Mouse (Mus musculus) megakaryocyte-erythroid progenitor cell, adult 5-6 weeks (primary cell): ENCODE data around the gene Nfx1. TPM values are rescaled to one million over a fixed set of nuclear protein-coding genes. Genes with fewer than 3 reads are reported as not detected.

Experiments used
- ATAC-seq: replicated peaks from 2 replicates; pipeline ENCODE4 v1.8.0; 2016; ENCODE audit warnings: mild to moderate bottlenecking, inconsistent platforms; ENCODE audit not compliant: severe bottlenecking, poor library complexity, low FRiP score, low TSS enrichment
- total RNA-seq, 2 experiments: library from RNA; stranded (forward) in 1 of 2; stranded (reverse) in 1 of 2; fragments of 200-1000, 215-1000 nt in 1 of 2; fragments of >200 nt in 1 of 2; fragmentation: Nextera tagmentation in 1 of 2; gene quantifications; 2 replicates each; pipeline ENCODE4 v1.2.3; 2014 to 2017

Nfx1 gene
- total RNA-seq, 2 experiments from 2014 or later, result 74.3 to 75.8 TPM

DNA sequence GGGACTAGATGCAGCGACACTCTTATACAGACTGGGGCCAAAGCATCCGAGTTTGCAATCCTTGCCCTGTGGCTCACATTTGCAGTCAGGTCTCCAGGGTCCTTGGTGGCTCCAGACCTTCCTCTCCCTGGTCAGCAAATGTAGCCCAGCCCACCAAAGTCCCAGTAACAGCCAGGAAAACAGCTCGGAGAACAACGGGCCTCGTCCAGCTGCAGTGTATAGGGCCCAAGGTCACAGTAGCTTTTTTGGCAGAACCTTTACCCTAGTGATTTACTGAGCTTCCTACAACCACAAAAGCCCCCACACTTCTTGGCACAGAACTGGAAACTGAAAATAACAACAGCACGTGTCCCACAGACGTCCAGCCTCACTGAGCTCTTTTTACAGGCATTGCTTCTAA is 70.3 kb downstream of the Nfx1 start:
- 0 out of 2 replicates have a peak, but pooled peaks have one; percentile 16 for ATAC-seq

DNA sequence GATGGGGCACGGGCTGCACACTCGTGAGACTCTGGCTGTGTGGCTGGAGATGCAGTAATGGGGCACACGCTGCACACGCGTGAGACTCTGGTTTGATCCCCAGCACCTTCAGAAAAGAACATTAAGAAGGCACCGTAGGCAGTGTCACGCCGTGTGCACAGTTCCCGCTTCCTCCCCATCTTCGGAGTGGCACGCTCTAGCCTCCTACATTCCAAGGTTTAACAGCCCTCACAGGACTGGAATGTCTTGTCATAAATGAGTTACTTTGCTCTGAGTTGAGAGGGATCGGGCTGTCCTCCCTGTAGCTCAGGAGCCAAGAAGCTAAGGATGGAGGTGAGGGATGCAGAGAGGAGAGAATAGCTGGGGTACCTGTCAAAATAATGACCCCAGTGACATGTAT is 72.2 kb downstream of the Nfx1 start:
- no peak for ATAC-seq

DNA sequence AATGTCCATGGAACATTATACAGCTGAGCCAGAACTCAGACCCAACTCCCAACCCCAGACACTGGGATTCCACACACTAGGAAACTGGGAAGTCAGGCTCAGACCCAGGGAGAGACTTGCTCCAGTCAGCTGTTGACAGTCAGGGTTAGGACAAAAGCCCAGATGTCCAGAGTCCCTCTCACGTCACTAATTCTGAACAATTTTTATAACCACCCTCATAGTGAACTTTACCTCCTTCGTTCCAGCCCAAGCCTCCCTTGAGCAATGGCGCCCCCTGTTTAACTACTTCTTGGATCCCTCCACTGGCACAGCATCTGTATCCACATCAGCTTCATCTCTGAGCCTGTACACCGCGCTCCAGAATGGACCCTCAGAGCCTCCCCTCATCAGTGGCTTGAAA is 73.3 kb downstream of the Nfx1 start:
- ATAC-seq, result no peak

DNA sequence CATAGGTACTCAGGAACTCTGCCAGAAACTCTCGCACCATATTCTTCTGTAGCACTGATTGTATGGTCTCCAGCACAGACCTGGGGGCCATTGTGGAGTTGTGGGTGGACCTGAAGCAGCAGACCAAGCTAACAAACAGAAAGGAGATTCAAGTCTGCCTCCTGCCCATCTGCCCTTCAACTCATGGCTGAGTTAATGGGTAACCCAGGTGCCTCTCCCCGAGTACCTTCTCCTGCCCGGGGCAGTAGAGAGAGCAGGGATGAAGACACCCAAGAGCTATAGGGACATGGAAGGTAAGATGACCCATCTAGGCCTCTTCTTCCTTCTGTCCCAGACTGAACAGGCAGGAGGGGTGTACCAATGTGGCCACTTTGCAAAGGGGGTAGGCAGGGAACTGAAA is 74.6 kb downstream of the Nfx1 start:
- ATAC-seq, result no peak

DNA sequence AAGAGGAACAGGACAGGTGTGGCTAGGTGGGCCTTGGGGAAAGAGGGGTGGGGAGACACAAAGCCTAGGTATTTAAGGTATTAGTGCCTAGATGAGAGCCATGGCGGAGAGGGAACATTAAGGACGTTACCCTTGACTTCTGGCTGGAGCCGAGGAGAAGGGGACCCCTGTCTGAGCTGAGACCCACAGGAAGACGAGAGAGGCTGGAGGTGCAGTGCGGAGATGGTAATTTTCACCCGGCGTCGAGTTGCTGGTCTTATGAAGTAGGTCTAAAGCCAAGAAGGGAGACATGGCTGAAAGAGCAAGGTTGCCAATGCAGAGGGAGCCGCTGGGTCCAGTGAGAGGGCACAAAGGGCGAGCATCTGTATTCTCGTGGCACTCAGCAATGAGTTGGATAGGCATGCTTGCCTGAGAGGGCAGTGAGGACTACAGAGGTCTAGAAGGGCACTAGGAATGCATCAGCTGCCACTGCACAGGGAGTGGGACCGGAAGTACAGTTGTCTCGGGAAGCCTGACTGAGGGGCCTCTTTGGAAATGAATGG is 75.6 kb downstream of the Nfx1 start:
- no peak for ATAC-seq

DNA sequence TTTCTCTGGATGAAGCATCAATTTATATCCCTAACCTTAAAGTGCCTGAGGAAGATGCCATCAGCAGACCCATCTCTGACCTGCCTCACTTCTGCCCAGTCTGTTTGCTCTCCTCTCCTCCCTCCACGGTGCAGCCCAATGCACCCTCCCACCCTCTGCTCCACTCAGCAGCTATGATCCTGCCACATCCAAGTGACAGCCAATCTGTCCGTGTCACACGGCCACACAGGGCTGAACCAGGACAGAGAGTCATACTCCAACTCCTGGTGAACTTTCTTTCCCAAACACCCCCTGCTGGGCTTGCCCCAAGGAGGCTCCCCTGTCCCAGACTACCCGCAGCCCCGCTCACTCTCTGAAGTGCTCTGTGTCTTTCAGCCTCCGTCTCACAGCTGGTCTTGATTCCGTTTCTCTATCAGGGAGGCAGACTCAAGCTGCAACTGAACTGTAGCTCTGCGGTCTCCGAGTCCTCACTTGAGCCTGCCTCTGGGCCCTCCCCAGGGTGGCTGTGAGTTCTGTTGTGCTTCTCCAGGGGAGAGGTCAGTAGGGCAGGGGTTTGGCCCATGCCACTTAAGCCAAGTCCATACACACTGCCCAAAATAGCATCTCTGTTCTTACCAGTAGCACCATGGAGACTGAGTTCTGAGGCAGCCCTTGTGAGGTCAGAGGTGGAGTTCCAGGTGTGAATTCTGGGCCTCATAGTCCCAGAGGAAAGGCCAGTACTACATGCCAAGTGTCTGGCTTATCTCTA is 77.0 kb downstream of the Nfx1 start, which contains the start of gene Aqp7:
Gene Aqp7, minus strand, starts transcription at position 616 of the 748 bp plus-strand sequence.
- no peak for ATAC-seq

DNA sequence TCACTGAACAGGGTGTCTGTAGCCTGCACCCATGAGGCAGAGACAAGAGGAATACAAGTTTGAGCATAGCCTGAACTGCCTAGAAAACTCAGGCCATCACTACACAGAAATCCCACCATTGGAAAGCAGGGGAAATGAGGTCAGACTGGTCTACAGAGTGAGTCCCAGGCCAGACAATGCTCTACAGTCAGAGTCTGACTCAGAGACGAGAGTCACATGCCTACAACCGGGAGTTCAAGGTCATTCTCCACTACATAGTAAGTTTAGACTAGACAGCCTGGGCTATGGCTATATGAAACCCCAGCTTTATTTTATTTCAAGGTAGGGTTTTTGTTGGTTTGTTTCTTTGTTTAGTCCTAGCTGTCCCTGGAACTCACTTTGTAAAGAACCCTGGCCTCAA is 78.2 kb downstream of the Nfx1 start:
- no peak for ATAC-seq

DNA sequence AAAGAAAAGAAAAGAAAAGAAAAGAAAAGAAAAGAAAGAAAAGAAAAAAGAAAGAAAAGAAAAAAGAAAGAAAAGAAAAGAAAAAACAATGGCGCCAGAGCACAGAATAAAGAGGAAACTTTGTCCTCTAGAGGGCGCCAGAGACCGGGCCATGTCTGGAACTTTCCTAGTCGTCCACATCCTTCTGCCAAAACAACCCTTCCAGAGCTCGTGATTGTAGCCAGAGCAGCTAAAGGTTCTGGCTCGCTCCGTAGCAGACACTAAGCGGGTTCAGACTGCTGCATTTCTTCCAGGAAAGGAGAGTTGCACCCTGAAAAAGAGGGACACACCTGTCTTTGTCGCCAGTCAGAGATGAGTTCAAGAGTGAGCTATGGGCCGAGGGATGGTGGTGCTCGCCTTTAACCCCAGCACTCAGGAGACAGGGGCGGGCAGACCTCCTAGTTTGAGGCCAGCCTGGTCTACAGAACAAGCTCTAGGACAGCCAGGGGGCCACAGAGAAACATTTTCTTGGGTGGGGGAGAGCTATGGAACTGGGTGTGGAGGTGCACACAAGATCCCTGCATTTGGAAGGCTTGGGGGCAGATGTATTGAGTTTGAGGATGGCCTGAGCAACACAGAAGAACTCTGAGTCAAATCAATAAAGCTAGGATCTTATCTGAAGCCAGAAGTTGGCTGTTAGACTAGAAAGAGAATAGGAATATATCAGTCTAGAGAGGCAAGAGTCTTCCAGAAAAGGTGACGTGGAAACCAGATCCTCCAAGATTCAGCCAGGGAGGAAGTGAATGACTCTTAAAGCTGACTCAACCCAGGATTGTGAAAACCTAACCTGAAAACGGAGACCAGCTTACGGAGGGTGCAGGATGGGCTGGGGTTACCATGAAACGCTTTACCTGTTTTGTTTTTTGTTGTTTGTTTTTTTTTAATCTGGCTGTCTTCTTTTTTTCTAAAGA is 80.3 kb downstream of the Nfx1 start:
- peak; percentile 58; the same call in 1 of the 2 replicates for ATAC-seq

DNA sequence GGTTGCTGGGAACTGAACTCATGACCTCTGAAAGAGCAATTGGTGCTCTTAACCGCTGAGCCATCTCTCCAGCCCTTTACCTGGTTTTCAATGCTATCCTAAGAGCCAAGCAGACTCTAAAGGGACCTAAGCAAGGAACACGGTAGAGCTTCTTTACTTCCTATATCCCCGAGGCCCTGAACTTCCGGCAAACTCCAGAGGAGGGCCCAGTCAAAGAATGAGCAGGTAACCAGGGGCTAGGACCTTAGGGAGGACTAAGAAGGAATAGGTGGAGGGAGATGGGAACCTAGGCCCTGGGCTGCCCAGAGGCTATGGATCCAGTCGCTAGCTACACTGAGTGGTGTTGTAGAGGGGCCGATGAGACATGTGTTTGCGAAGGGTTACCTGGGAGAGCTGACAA is 81.1 kb downstream of the Nfx1 start:
- ATAC-seq, result no peak

DNA sequence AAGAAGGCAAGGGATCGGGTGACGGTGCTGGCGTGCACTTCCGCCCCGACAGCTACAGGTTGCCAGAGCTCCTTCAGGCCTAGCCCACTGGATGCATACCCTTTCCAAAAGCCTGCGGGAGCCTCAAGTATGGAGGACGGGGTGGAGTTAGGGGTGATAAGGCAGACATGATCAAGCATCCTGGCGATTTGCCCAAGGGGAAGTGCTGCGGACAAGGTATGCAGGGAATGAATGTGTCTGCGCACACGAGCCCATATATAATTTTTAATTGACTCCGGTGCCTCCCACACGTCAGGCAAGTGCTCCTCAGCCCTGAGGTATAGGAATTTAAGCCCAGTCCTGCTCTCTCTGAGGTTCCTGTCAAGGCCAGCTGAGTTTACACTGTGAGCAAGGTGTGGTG is 84.4 kb downstream of the Nfx1 start:
- peak; percentile 55 for ATAC-seq

DNA sequence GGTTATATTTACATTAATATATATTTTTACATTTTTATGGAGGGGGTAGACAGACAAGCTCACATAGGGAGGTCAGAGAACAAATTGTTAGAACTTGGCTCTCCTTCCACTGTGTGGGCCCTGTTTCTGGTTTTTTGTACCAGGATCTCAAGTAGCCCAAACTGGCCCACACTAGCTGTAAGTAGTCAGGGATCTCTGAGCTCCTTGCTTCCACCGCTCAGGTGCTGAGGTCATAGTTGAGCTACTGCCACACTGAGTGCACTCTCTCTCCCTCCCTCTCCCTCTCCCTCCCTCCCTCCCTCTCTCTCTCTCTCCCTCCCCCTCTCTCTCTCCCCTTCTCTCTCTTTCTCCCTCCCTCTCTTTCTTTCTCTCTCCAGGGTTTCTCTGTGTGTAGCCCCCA is 85.5 kb downstream of the Nfx1 start:
- ATAC-seq, result no peak

DNA sequence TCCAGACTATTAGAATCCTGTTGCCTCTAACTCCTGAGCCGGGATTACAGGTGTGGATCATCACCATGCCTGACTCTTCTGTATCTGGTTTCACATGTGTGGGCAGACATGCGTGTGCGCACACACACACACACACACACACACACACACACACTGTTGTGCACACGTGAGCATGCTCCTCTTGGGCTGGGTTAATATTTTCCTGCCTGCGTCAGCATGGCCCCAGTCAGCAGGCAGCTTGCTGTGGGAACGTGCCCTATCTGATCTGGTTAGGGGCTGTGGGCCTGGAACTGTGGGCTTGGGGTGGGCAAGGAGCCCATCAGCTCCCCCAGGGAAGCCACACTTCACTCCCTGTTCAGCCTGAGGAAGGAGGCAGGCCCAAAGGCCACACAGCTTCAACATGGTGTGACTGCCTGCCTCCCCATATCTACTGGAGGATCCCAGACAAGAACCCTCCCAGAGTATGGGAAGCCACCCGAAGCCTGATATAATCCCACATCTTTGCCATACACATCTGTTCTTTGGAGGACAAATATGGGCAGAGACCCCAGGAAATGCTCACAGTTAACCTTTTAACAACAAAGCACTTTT is 86.1 kb downstream of the Nfx1 start:
- no peak for ATAC-seq

DNA sequence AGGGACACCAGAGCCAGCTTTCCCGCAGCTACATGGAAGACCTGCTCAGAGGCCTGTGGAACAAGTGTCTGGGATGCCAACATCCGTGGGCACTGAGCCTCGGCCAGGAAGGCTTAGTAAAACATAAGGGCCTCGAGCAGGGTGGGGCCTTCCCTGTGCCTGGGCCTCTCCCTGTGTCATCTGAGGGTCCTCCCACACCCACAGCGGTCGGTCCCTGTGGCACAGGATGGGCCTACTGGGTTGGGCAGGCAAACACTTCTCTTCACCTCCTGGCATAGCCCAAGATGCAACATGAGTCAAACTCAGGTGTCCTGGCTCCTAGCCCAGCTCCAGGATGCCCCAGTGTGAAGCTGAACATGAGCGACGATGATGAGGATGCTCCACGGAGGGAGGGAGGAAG is 86.7 kb downstream of the Nfx1 start:
- no peak for ATAC-seq

DNA sequence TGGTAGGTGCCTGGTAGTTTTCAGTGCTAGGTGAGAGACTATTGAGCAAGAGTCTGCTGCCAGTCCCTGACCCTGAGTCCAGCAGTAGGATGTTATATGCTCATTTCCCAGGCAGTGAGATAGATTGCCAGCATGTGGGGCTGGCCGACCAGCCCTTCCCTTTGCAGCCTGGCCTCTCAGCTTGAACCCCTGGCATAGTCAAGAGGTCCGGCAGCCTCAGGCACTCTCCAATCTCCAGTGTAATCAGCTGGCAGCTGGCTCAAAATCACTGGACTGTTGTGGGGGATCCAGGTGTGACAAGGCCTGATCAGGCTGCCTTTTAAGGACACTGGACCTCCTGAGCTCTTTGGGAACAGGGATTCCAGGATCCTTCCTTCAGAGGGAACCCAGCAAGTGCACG is 92.6 kb downstream of the Nfx1 start:
- 0 out of 2 replicates have a peak, but pooled peaks have one; percentile 32 for ATAC-seq

DNA sequence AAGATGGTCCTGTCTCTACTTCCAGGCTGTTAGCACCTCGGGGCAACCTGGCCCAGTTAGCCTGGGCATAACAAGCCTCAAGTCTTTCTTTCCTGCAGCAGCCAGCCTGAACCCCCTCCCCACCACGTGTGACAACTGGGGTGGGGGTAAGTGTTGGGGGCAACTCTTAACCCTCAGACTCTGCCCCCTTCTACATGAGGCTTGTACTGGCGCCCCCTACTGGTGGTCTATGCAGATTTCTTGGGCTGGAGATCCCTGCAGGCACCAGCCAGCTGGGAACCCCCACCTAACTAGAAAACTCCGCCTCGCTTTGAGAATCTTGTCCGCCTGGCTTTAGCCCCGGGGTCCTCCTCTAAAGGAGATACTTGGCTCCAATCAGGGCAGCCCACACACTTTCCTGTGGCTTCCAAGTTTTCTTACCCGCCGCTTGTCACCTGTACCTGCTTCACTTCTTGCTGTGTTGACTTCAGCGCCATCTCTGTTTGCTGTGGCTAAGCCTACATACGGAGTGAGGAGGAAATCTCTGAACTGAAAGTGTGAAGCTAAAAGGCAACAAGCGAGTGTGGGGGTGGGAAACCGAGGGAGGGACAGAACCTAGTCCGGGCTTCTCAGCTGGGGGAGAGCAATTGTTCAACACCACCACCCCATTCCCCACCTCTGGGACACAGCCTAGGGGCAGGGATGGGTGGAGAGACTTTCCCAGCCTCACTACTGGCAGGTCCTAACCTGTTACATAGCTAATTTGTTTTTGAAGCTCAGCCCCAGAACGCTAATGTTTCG is 93.4 kb downstream of the Nfx1 start:
- peak; percentile 50; the same call in 1 of the 2 replicates for ATAC-seq

DNA sequence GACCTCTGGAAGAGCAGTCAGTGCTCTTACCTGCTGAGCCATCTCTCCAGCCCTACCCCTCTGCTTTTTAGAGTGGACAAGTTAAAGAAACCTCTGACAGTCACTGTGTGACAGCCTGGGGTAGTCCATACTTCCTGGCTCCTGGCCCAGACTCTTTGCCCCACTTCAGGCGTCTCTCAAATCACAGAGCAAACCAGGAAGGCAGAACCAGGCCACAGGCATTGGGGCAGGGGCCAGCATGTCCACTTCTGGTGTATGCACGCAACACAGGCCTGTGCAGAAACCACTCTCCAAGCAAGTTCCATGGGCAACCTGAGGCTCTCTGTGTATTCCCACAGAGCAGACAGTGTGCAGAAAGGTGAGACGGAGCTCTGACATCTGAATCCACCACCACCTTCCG is 94.5 kb downstream of the Nfx1 start:
- no peak for ATAC-seq

DNA sequence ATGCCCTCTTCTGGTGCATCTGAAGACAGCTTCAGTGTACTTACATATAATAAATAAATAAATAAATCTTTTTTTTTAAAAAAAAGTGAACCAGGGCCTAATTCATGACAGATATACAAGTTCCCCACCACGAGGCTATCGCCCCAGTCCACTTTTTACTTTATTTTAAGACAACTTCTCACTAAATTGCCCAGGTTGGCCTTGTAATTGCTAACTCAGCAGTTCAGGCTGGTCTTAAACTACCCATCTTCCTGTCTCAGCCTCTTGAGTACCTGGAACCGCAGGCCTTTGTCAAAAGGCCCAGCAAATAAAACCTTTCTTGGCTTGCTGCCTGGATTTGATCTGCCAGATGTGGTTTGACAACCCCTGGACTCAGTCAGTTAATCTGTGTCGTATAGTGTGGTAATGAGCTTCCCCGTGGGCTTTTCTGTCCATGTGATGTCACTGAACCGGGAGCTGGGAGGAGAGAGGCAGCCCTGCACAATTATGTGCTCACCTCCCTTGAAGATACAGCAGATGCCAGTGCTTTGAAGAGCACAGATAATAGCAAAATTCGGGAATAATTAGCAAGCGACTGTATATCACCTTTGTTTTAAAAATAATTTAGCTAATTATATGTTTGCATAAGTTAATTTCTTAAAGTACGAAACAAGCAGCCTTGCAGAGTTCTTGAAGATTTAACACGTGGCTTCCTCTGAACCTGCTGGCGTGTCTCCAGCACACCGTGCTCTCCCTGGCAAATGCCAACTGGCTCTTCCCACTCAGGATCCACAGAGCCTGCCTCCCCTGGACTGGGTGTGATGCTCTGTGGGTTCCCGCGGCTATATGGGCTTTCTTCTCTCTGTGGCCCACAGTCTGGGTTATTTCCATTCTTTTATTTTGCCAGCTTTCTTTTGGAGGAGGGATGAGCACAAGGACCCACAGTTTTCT is 101.1 kb downstream of the Nfx1 start:
- ATAC-seq, result no peak
